Mouse (Mus musculus) intestine, embryonic 15.5 days (tissue): ENCODE data around the gene Cul4a. TPM values are rescaled to one million over a fixed set of nuclear protein-coding genes. Genes with fewer than 3 reads are reported as not detected.

Experiments used
- ATAC-seq: fragments of 200-750 bp; cut with Nextera tagmentation; 2 replicates; pipeline ENCODE4 v1.8.0; 2017; ENCODE audit warnings: moderate TSS enrichment, moderate library complexity
- H3K27ac ChIP-seq: fragments of 300-500 bp; sonication (generic); 2 replicates; pipeline ENCODE4 v1.5.1; 2015; ENCODE audit warnings: mild to moderate bottlenecking, inconsistent platforms
- H3K27me3 ChIP-seq: fragments of 300-500 bp; sonication (generic); replicated peaks from 2 replicates; pipeline ENCODE4 v1.6.1; 2015; ENCODE audit warnings: inconsistent platforms
- H3K36me3 ChIP-seq: fragments of 300-500 bp; sonication (generic); 2 replicates; pipeline ENCODE4 v1.6.1; 2015; ENCODE audit warnings: inconsistent platforms
- H3K4me1 ChIP-seq: fragments of 300-500 bp; sonication (generic); replicated peaks from 2 replicates; pipeline ENCODE4 v1.6.1; 2015; ENCODE audit warnings: inconsistent platforms
- H3K4me2 ChIP-seq: fragments of 300-500 bp; sonication (generic); replicated peaks from 2 replicates; pipeline ENCODE4 v1.6.1; 2015; ENCODE audit warnings: mild to moderate bottlenecking, inconsistent platforms
- H3K4me3 ChIP-seq: fragments of 300-500 bp; sonication (generic); replicated peaks from 2 replicates; pipeline ENCODE4 v1.5.1; 2015; ENCODE audit warnings: inconsistent platforms
- H3K9ac ChIP-seq: fragments of 300-500 bp; sonication (generic); 2 replicates; pipeline ENCODE4 v1.6.1; 2015; ENCODE audit warnings: inconsistent platforms
- H3K9me3 ChIP-seq: fragments of 300-500 bp; sonication (generic); 2 replicates; pipeline ENCODE4 v1.6.1; 2016; ENCODE audit warnings: inconsistent platforms
- WGBS: fragments of 180-500 bp; shearing (Covaris S2); methylation state at CpG from one replicate; pipeline ENCODE4 v1.1.7; 2015; 5-methylcytosine and 5-hydroxymethylcytosine counted together
- polyA plus RNA-seq: library from polyadenylated mRNA; unstranded; fragments of >200 nt; fragmentation: Nextera tagmentation; extraction: Ambion mirVana; gene quantifications from 2 replicates; pipeline ENCODE4 v1.2.1, GENCODE M21; 2015

Gene Cul4a
- polyA plus RNA-seq, 1 experiment from 2014 or later: 91.5 TPM

GRCm38 (mm10) chr8:13164361-13164760 is 58.9 kb downstream of the Cul4a start:
- Histone ChIP-seq H3K9me3 (no peaks in the 10 kb centered on the region), H3K27me3 (no peaks in the 10 kb centered on the region), H3K9ac (no peak overlapping the region), H3K27ac (no peak overlapping the region), H3K4me2 (no peak overlapping the region), H3K4me1 (peaks cover 16% of the 10 kb centered on the region), H3K4me3 (no peak overlapping the region), H3K36me3 (peaks cover 14% of the 10 kb centered on the region)
- WGBS: 83% methylated on average over 5 of the region's 5 CpGs
- no peak for ATAC-seq

- no peaks in the 10 kb centered on the region for H3K9me3 ChIP-seq
- H3K36me3 ChIP-seq: peaks cover 54% of the 10 kb centered on the region
- no peak overlapping the region for H3K9ac ChIP-seq
- H3K27ac ChIP-seq: no peak overlapping the region
- 47% methylated on average over 1 of the region's 1 CpGs for WGBS
- no peaks in the 10 kb centered on the region for H3K27me3 ChIP-seq
- no peak for ATAC-seq
- no peak overlapping the region for H3K4me3 ChIP-seq
- H3K4me2 ChIP-seq: no peak overlapping the region
- no peaks in the 10 kb centered on the region for H3K4me1 ChIP-seq
Observed at GRCm38 (mm10) chr8:13170510-13170909, 65.1 kb downstream of the Cul4a start.

GRCm38 (mm10) chr8:13174305-13174704 is 68.9 kb downstream of the Cul4a start:
- no peaks in the 10 kb centered on the region for H3K9me3 ChIP-seq
- no peak overlapping the region for H3K27ac ChIP-seq
- H3K27me3 ChIP-seq: no peaks in the 10 kb centered on the region
- H3K4me3 ChIP-seq: no peak overlapping the region
- 86% methylated on average over 4 of the region's 4 CpGs for WGBS
- ATAC-seq: no peak
- peaks cover 47% of the 10 kb centered on the region for H3K36me3 ChIP-seq
- no peaks in the 10 kb centered on the region for H3K4me1 ChIP-seq
- no peak overlapping the region for H3K4me2 ChIP-seq
- H3K9ac ChIP-seq: no peak overlapping the region

GRCm38 (mm10) chr8:13174811-13175210 is 69.4 kb downstream of the Cul4a start:
- Histone ChIP-seq H3K9me3 (no peaks in the 10 kb centered on the region), H3K4me2 (no peak overlapping the region), H3K27ac (no peak overlapping the region), H3K4me3 (no peak overlapping the region), H3K27me3 (no peaks in the 10 kb centered on the region), H3K4me1 (no peaks in the 10 kb centered on the region), H3K9ac (no peak overlapping the region), H3K36me3 (peaks cover 47% of the 10 kb centered on the region)
- ATAC-seq: no peak
- WGBS: 90% methylated on average over 4 of the region's 4 CpGs

DNA sequence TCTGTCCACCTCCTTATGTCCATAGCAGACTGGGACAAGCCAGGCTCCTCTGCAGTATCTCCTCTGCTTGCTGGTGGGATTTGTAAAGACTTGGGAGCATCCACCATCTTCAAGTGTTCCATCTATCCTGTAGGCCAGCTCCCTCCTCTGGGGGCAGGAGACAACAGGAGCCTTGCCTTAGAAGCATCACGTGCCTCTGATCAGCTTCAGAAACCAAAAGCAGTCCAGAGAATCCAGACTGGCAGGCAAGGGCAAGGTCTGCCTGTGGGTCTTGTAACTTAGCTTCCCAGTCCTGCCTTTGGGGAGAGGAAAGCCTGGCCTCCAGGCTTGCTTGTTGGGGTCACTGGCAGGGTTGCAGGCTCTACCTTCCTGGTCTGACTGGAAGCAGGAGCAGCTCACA is 70.2 kb downstream of the Cul4a start:
- 87% methylated on average over 1 of the region's 1 CpGs for WGBS

DNA sequence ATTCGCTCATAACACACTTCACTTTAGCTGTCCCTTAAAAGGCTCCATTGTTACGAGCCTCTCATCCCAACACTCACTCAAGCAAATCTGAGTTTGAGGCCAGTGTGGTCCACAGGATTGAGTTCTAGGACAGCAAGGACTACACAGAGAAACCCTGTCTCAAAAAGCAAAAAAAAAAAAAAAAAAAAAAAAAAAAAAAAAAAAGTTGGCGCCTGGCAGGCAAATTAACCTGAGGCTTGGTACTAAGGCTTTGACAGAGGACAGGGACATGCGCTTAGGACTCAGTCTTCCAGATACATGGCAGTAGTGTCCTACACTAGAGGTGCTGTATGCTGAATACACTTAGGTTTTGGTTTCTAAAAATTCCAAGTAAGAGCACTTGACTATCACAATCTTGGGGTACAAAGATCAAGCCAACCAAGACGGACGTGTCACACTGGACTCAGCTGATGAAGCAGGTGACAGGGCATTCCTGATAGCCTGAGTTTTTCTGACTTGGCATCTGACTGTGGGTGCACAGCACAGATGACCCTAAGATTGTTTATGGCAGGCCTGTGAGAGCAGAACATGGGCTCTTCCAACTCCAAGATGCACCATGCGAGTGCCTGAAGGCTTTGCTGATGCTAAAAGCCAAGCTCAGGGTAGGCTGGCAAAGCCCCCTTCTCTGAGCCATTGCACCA is 71.9 kb downstream of the Cul4a start:
- 85% methylated on average over 7 of the region's 7 CpGs for WGBS
- no peak overlapping the region for H3K9ac ChIP-seq
- peak; percentile 46; the same call in 1 of the 2 replicates for ATAC-seq
- H3K4me1 ChIP-seq: no peaks in the 10 kb centered on the region
- no peaks in the 10 kb centered on the region for H3K27me3 ChIP-seq
- H3K27ac ChIP-seq: no peak overlapping the region
- H3K36me3 ChIP-seq: peaks cover 34% of the 10 kb centered on the region
- no peaks in the 10 kb centered on the region for H3K9me3 ChIP-seq
- H3K4me3 ChIP-seq: no peak overlapping the region
- no peak overlapping the region for H3K4me2 ChIP-seq

More for the DNA sequence above, 70.2 kb downstream of the Cul4a start:
- no peaks in the 10 kb centered on the region for H3K4me1 ChIP-seq
- no peak for ATAC-seq
- no peak overlapping the region for H3K27ac ChIP-seq
- no peaks in the 10 kb centered on the region for H3K27me3 ChIP-seq
- H3K9me3 ChIP-seq: no peaks in the 10 kb centered on the region
- H3K4me2 ChIP-seq: no peak overlapping the region
- H3K4me3 ChIP-seq: no peak overlapping the region
- H3K9ac ChIP-seq: no peak overlapping the region
- peaks cover 47% of the 10 kb centered on the region for H3K36me3 ChIP-seq

DNA sequence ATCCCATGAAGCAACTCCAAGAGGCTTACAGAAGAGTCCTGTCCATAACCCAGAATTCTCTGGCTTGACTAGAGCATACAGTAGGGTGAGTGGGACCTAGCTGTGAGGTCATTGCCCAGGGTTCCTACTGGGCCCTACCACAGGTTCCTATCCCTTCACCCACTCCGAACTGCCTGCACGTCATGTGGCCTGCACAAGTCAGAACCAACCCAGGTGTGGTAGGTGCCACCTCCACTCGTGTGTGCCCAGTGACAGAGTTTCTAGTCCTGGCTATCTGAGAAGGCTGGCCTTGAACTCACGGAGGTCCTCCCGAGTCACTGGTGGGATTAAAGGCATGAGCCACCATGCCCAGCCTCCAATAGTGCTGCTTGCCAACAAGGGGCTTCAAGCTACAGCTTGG is 72.7 kb downstream of the Cul4a start:
- ATAC-seq: no peak
- Histone ChIP-seq H3K27ac (no peak overlapping the region), H3K4me3 (no peak overlapping the region), H3K36me3 (peaks cover 26% of the 10 kb centered on the region), H3K4me2 (no peak overlapping the region), H3K9ac (no peak overlapping the region), H3K27me3 (no peaks in the 10 kb centered on the region), H3K9me3 (no peaks in the 10 kb centered on the region), H3K4me1 (no peaks in the 10 kb centered on the region)
- WGBS: 90% methylated on average over 5 of the region's 5 CpGs

DNA sequence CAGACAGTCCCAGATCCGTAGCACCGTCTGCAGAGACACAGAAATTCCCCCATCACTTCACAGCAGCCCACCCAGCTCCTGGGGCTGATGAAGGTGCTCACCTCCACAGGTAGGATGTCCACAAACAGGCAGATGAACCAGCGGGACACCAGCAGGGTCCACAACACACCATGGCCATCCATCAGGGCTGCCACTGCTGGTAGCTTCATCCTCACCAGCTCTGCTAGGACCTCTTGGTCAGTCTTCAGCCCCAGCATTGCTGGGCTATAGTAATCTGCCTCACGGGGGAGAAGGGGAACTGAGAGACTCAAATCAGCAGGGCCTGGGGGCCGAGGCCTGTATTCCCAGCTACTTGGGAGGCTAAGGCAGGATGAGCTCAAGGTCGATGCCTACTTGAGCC is 74.1 kb downstream of the Cul4a start:
- Histone ChIP-seq H3K36me3 (peaks cover 15% of the 10 kb centered on the region; the same call in 1 of the 2 replicates), H3K27me3 (no peaks in the 10 kb centered on the region), H3K4me3 (no peak overlapping the region), H3K4me1 (no peaks in the 10 kb centered on the region), H3K27ac (no peak overlapping the region), H3K4me2 (no peak overlapping the region), H3K9me3 (no peaks in the 10 kb centered on the region), H3K9ac (no peak overlapping the region)
- no peak for ATAC-seq
- WGBS: 79% methylated on average over 6 of the region's 6 CpGs

- no peak for ATAC-seq
- H3K4me3 ChIP-seq: no peak overlapping the region
- H3K4me2 ChIP-seq: no peak overlapping the region
- peaks cover 12% of the 10 kb centered on the region; the same call in 1 of the 2 replicates for H3K36me3 ChIP-seq
- H3K9me3 ChIP-seq: no peaks in the 10 kb centered on the region
- no peak overlapping the region for H3K27ac ChIP-seq
- H3K27me3 ChIP-seq: no peaks in the 10 kb centered on the region
- 78% methylated on average over 7 of the region's 7 CpGs for WGBS
- no peaks in the 10 kb centered on the region for H3K4me1 ChIP-seq
- H3K9ac ChIP-seq: no peak overlapping the region
Observed at GRCm38 (mm10) chr8:13179948-13180347, 74.5 kb downstream of the Cul4a start.

GRCm38 (mm10) chr8:13180408-13180807 is 75.0 kb downstream of the Cul4a start:
- H3K4me1 ChIP-seq: no peaks in the 10 kb centered on the region
- H3K9ac ChIP-seq: no peak overlapping the region
- peaks cover 9% of the 10 kb centered on the region; the same call in 1 of the 2 replicates for H3K36me3 ChIP-seq
- 81% methylated on average over 9 of the region's 9 CpGs for WGBS
- no peak overlapping the region for H3K27ac ChIP-seq
- ATAC-seq: no peak
- no peak overlapping the region for H3K4me3 ChIP-seq
- H3K9me3 ChIP-seq: no peaks in the 10 kb centered on the region
- no peak overlapping the region for H3K4me2 ChIP-seq
- no peaks in the 10 kb centered on the region for H3K27me3 ChIP-seq

DNA sequence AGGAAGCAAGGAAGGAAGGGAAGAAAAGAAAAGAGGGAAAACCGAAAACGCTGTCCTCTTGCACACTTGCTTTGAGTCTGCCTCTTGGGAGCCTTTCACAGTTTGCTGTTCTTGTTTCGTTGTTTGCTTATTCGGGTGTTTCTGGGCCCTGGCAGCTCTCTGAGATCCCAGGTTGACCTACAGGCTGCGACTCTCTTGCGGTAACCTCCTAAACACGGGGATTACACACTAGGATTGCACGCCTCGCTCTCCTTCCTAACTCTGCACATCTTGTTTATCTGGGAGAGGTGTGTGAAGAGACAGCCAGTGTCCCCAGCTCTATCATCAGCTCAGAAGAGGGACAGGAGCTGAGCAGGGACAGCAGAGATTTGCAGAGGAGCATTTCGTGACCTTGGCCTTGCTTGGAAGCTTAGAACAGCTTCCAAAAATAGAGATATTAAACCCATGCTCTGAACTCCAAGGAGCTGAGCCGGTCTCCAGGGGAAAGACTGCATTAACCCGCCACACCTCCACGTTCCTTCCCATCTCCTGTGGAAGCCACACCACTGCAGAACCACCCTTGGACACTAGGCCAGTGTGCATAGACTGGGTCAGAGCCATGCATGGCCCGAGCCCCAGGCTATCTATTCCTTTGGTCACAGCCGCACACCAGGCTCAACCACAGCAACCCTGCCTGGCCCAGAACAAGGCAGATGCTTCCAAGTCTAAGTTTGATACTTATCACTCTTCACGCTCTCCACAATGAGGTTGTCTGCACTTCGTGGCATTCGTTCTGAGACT is 75.7 kb downstream of the Cul4a start:
- Histone ChIP-seq H3K9me3 (no peaks in the 10 kb centered on the region), H3K27ac (no peak overlapping the region), H3K4me3 (no peak overlapping the region), H3K36me3 (peaks cover 3% of the 10 kb centered on the region; the same call in 1 of the 2 replicates), H3K9ac (no peak overlapping the region), H3K27me3 (no peaks in the 10 kb centered on the region), H3K4me1 (no peaks in the 10 kb centered on the region), H3K4me2 (no peak overlapping the region)
- ATAC-seq: no peak
- WGBS: 80% methylated on average over 18 of the region's 18 CpGs

DNA sequence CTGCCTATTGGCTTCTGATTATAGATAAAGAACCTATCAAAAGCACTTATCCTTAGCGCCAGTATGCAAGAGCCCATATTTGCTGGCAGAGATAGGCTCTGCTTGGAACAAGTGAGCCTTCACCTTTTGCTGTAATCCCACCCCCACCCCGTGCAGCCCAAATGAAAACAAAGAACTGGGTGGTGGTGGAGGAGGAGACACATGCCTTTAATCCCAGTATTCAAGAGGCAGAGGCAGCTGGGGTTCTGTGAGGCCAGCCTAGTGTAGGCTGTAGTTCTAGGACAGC is 76.2 kb downstream of the Cul4a start:
- Histone ChIP-seq H3K36me3 (peaks cover 3% of the 10 kb centered on the region; the same call in 1 of the 2 replicates), H3K4me3 (no peak overlapping the region), H3K27ac (no peak overlapping the region), H3K9me3 (no peaks in the 10 kb centered on the region), H3K9ac (no peak overlapping the region), H3K27me3 (no peaks in the 10 kb centered on the region), H3K4me2 (no peak overlapping the region), H3K4me1 (no peaks in the 10 kb centered on the region)
- WGBS: 62% methylated on average over 2 of the region's 2 CpGs
- no peak for ATAC-seq

GRCm38 (mm10) chr8:13186819-13187218 is 81.4 kb downstream of the Cul4a start:
- no peak overlapping the region for H3K27ac ChIP-seq
- H3K4me1 ChIP-seq: no peaks in the 10 kb centered on the region
- no peak overlapping the region for H3K9ac ChIP-seq
- no peak overlapping the region for H3K4me3 ChIP-seq
- no peak overlapping the region for H3K4me2 ChIP-seq
- H3K9me3 ChIP-seq: no peaks in the 10 kb centered on the region
- H3K36me3 ChIP-seq: peaks cover 3% of the 10 kb centered on the region; the same call in 1 of the 2 replicates
- no peak for ATAC-seq
- 78% methylated on average over 8 of the region's 8 CpGs for WGBS
- H3K27me3 ChIP-seq: no peaks in the 10 kb centered on the region
